ENCODE assay signal across 12 mouse cellular contexts in genomic region chr11:20052814-20053536, GRCm38 (mm10). TPM values are rescaled to one million over a fixed set of nuclear protein-coding genes. Genes with fewer than 3 reads are reported as not detected.
DNase-seq lines count a peak whose midpoint lies in the region; ATAC-seq and TF ChIP-seq lines count a peak whose summit lies in the region.
"Had no signal": no experiment of that assay in that cellular context is flagged by ENCODE, and none has a peak within 500 bp of the region (broad histone marks: within the 10 kb centered on the region; RNA-seq: fewer than 3 reads in every experiment).

No protein-coding gene starts in this region.

- no peak overlapping the region for H3K4me2 ChIP-seq in heart, embryonic 16.5 days (ENCODE audit: low read depth, low read length)
- no peak overlapping the region for H3K4me2 ChIP-seq in stomach, embryonic 16.5 days (ENCODE audit: low read depth, low read length)
- no peak overlapping the region for H3K4me2 ChIP-seq in stomach, postnatal 0 days (replicated peaks; ENCODE audit: low read depth)
- H3K4me2 ChIP-seq in liver, embryonic 12.5 days = peak overlapping the region; percentile 51

- H3K27ac ChIP-seq in heart, embryonic 16.5 days (ENCODE audit: low read length) = peak overlapping the region; percentile 46
- H3K27ac ChIP-seq in stomach, embryonic 16.5 days (ENCODE audit: low read length) = peak overlapping the region; percentile 19
- H3K27ac ChIP-seq in stomach, postnatal 0 days (replicated peaks) = no peak overlapping the region
- peak overlapping the region; percentile 42 for H3K27ac ChIP-seq in liver, embryonic 12.5 days

- TF ChIP-seq CTCF in stomach, postnatal 0 days (IDR thresholded peaks at IDR 0.05; ENCODE audit: low read depth) = no peak

- no peak for TF ChIP-seq EP300 in stomach, postnatal 0 days (optimal IDR thresholded peaks at IDR 0.05)

- H3K4me1 ChIP-seq in heart, embryonic 16.5 days (ENCODE audit: control insufficient read depth, insufficient read depth, low read length) = no peaks in the 10 kb centered on the region; the same call in 1 of the 2 replicates
- no peaks in the 10 kb centered on the region for H3K4me1 ChIP-seq in stomach, embryonic 16.5 days (ENCODE audit: control insufficient read depth, insufficient read depth, low read length)
- no peaks in the 10 kb centered on the region for H3K4me1 ChIP-seq in stomach, postnatal 0 days (replicated peaks; ENCODE audit: control insufficient read depth, insufficient read depth)
- H3K4me1 ChIP-seq in liver, embryonic 12.5 days = peaks cover 14% of the 10 kb centered on the region

- no peak; the same call in 1 of the 2 replicates for ATAC-seq in heart, embryonic 16.5 days (replicated peaks; ENCODE audit: extremely low read depth, insufficient read depth, low FRiP score)
- no peak for ATAC-seq in stomach, embryonic 16.5 days (ENCODE audit: insufficient read depth, low FRiP score)
- ATAC-seq in stomach, postnatal 0 days (ENCODE audit: low FRiP score, low TSS enrichment) = no peak
- ATAC-seq in liver, embryonic 12.5 days = peak; percentile 80
- ATAC-seq: forebrain, postnatal 0 days had no signal

- 43% methylated on average over 13 of the region's 13 CpGs for whole genome bisulfite sequencing in heart, embryonic 16.5 days
- WGBS in stomach, embryonic 16.5 days = 50% methylated on average over 13 of the region's 13 CpGs
- whole genome bisulfite sequencing in stomach, postnatal 0 days = 56% methylated on average over 13 of the region's 13 CpGs
- WGBS in liver, embryonic 12.5 days (ENCODE audit: insufficient replicate concordance) = 21% methylated on average over 13 of the region's 13 CpGs

- no peak for DNase-seq in heart, adult 8-10 months (ENCODE audit: low spot score)
- no peak for DNase-seq in stomach, postnatal 0 days (ENCODE audit: low spot score)
- DNase-seq in yolk sac, embryonic 10.5 days (ENCODE audit: low spot score) = peak; percentile 9
- no peak for DNase-seq in adrenal gland, postnatal 10 days
- no peak for DNase-seq in natural killer cell, adult 2 months (ENCODE audit: low spot score in 2 of 2)
- DNase-seq: cerebellum, adult 2 months; forebrain, postnatal 0 days; lung, adult 18-20 months; thymus, adult 18-20 months had no signal

- H3K36me3 ChIP-seq in heart, embryonic 16.5 days (ENCODE audit: control insufficient read depth, insufficient read depth) = peaks cover 11% of the 10 kb centered on the region; the same call in 1 of the 2 replicates
- H3K36me3 ChIP-seq in stomach, embryonic 16.5 days (ENCODE audit: control insufficient read depth, insufficient read depth, low read length) = peaks cover 8% of the 10 kb centered on the region; the same call in 1 of the 2 replicates
- no peaks in the 10 kb centered on the region for H3K36me3 ChIP-seq in stomach, postnatal 0 days (ENCODE audit: control insufficient read depth, insufficient read depth, low read length)
- H3K36me3 ChIP-seq in liver, embryonic 12.5 days = peaks cover 23% of the 10 kb centered on the region

- 0 out of 2 replicates have a peak, but pooled peaks cover 5% of the 10 kb centered on the region for H3K9me3 ChIP-seq in heart, embryonic 16.5 days (replicated peaks; ENCODE audit: control insufficient read depth, low read length)
- H3K9me3 ChIP-seq in stomach, embryonic 16.5 days (replicated peaks; ENCODE audit: control insufficient read depth, low read length) = 0 out of 2 replicates have a peak, but pooled peaks cover 3% of the 10 kb centered on the region
- H3K9me3 ChIP-seq in stomach, postnatal 0 days (ENCODE audit: control insufficient read depth, low read length) = no peaks in the 10 kb centered on the region
- H3K9me3 ChIP-seq in liver, embryonic 12.5 days (replicated peaks) = no peaks in the 10 kb centered on the region

- H3K27me3 ChIP-seq in heart, embryonic 16.5 days (ENCODE audit: control insufficient read depth, insufficient read depth, low read length) = no peaks in the 10 kb centered on the region
- H3K27me3 ChIP-seq in stomach, embryonic 16.5 days (ENCODE audit: control insufficient read depth, insufficient read depth, low read length) = no peaks in the 10 kb centered on the region
- no peaks in the 10 kb centered on the region for H3K27me3 ChIP-seq in stomach, postnatal 0 days (ENCODE audit: control insufficient read depth, insufficient read depth, low read length)
- H3K27me3 ChIP-seq in liver, embryonic 12.5 days (replicated peaks) = no peaks in the 10 kb centered on the region

- no peak overlapping the region for H3K4me3 ChIP-seq in heart, embryonic 16.5 days (ENCODE audit: low read length)
- no peak overlapping the region for H3K4me3 ChIP-seq in stomach, embryonic 16.5 days (replicated peaks; ENCODE audit: low read length)
- H3K4me3 ChIP-seq in stomach, postnatal 0 days (ENCODE audit: low read depth, low read length) = no peak overlapping the region
- H3K4me3 ChIP-seq in liver, embryonic 12.5 days = no peak overlapping the region

- H3K9ac ChIP-seq in heart, embryonic 16.5 days (ENCODE audit: low read length) = no peak overlapping the region
- H3K9ac ChIP-seq in stomach, embryonic 16.5 days (ENCODE audit: low read length) = no peak overlapping the region
- no peak overlapping the region for H3K9ac ChIP-seq in stomach, postnatal 0 days (ENCODE audit: low read length)
- no peak overlapping the region for H3K9ac ChIP-seq in liver, embryonic 12.5 days
- H3K9ac ChIP-seq: forebrain, postnatal 0 days had no signal

RNA-seq across cellular contexts. Expression of gene Actr2, which starts 59.7 kb away (rescaled TPM):
- 72.0 and 83.5 TPM in 2 replicates for polyA plus RNA-seq in heart, embryonic 16.5 days (2015; fragmentation: Nextera tagmentation; extraction: Ambion mirVana)
- 10 to 100 TPM; 67.5 to 80.3 (median 71.4) TPM for total RNA-seq in heart, adult 8-10 months (2022)
- 126 and 137 TPM in 2 replicates for polyA plus RNA-seq in stomach, embryonic 16.5 days (2015; fragmentation: Nextera tagmentation; extraction: Ambion mirVana)
- polyA plus RNA-seq in stomach, postnatal 0 days (2015; fragmentation: Nextera tagmentation; extraction: Ambion mirVana) = 87.1 and 94.7 TPM in 2 replicates
- polyA plus RNA-seq in liver, embryonic 12.5 days (2016; fragmentation: Nextera tagmentation; extraction: Ambion mirVana) = 77.8 and 78.1 TPM in 2 replicates
- 100 to 1,000 TPM; 102 to 107 TPM for total RNA-seq in adrenal gland, postnatal 10 days (2021)
